Mouse (Mus musculus): ENCODE measurements around the gene Glyr1.

DNA sequence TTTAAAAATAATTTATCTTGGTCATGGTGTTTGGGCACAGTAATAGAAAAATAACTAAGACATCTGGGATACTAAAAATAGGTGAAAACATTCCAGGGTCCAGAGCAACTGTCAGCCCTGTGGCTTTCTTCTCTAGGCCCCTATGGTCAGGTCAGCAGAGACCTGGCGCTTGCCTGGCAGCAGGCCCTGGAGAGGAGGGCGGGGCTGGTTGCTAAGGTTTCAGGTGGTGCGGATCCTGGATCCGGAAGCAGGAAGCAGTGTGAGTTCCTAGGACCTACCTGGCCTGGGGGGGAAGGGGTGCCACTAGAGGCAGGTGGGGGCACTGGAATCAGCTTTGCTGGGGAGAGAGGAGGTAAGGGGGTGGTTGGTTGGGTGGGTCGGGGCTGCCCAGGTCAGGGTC is 42.6 kb downstream of the Glyr1 start, which contains the start of gene Smim22:
- no peak for TF ChIP-seq CTCF (IDR thresholded peaks at IDR 0.05; ENCODE audit: low read depth)
- TF ChIP-seq EP300 (IDR thresholded peaks at IDR 0.05; ENCODE audit: low read depth): no peak
